10 mouse cellular contexts compared by ENCODE assay signal in the genomic region with DNA sequence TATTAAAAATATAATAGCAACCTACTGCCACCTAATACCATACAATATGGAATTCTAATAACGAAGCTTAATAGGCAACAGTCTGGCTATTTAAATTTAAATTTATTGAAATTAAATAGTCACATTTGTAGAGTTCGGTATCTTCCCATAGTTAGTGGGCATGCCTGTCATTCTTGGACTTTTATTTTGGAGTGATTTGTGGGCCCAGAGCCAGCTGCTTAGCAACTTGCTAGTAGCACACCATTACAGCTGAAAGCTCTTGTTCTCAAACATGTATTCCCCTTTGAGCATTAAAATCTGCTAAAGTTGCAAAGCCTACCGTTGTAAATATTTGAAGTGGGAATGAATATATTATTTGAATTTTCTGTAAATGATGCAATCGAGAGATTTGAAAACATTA.
DNase-seq lines count a peak whose midpoint lies in the region; ATAC-seq and TF ChIP-seq lines count a peak whose summit lies in the region.
"Had no signal": no experiment of that assay in that cellular context is flagged by ENCODE, and none has a peak within 500 bp of the region (broad histone marks: within the 10 kb centered on the region; RNA-seq: fewer than 3 reads in every experiment).

No protein-coding gene starts in this region.

- 69% methylated on average over 4 of the region's 4 CpGs for WGBS in hindbrain, embryonic 11.5 days
- whole genome bisulfite sequencing in hindbrain, embryonic 10.5 days = 73% methylated on average over 4 of the region's 4 CpGs
- WGBS in lung, embryonic 14.5 days = 53% methylated on average over 4 of the region's 4 CpGs

- H3K27me3 ChIP-seq in hindbrain, embryonic 11.5 days (ENCODE audit: control insufficient read depth, insufficient read depth, low read length) = no peaks in the 10 kb centered on the region
- H3K27me3 ChIP-seq in hindbrain, embryonic 10.5 days (ENCODE audit: insufficient read depth, poor library complexity, severe bottlenecking) = no peaks in the 10 kb centered on the region
- no peaks in the 10 kb centered on the region for H3K27me3 ChIP-seq in lung, embryonic 14.5 days (ENCODE audit: insufficient read depth, low read length)
- H3K27me3 ChIP-seq: embryonic facial prominence, embryonic 13.5 days; lung, embryonic 15.5 days had no signal

- H3K36me3 ChIP-seq in hindbrain, embryonic 11.5 days (ENCODE audit: control insufficient read depth, insufficient read depth, low read length) = no peaks in the 10 kb centered on the region
- H3K36me3 ChIP-seq in hindbrain, embryonic 10.5 days = no peaks in the 10 kb centered on the region
- no peaks in the 10 kb centered on the region for H3K36me3 ChIP-seq in lung, embryonic 14.5 days (ENCODE audit: insufficient read depth)
- H3K36me3 ChIP-seq: embryonic facial prominence, embryonic 13.5 days; lung, embryonic 15.5 days had no signal

- no peak overlapping the region for H3K27ac ChIP-seq in hindbrain, embryonic 11.5 days (ENCODE audit: low read depth, low read length)
- no peak overlapping the region for H3K27ac ChIP-seq in hindbrain, embryonic 10.5 days
- no peak overlapping the region for H3K27ac ChIP-seq in lung, embryonic 14.5 days (ENCODE audit: low read depth)
- H3K27ac ChIP-seq: embryonic facial prominence, embryonic 13.5 days; lung, embryonic 15.5 days had no signal

- no peaks in the 10 kb centered on the region for H3K4me1 ChIP-seq in hindbrain, embryonic 11.5 days (replicated peaks; ENCODE audit: control insufficient read depth, insufficient read depth, low read length)
- H3K4me1 ChIP-seq in hindbrain, embryonic 10.5 days (replicated peaks) = no peaks in the 10 kb centered on the region
- no peaks in the 10 kb centered on the region for H3K4me1 ChIP-seq in lung, embryonic 14.5 days (ENCODE audit: insufficient read depth)
- H3K4me1 ChIP-seq: embryonic facial prominence, embryonic 13.5 days; lung, embryonic 15.5 days had no signal

- no peak for ATAC-seq in hindbrain, embryonic 11.5 days (ENCODE audit: low FRiP score)
- ATAC-seq in lung, embryonic 14.5 days (ENCODE audit: insufficient read depth) = no peak
- ATAC-seq in erythroblast, adult 5-6 weeks (replicated peaks; ENCODE audit: low FRiP score, poor library complexity, severe bottlenecking) = no peak
- ATAC-seq: intestine, postnatal 0 days had no signal

- no peak overlapping the region for H3K4me3 ChIP-seq in hindbrain, embryonic 11.5 days (ENCODE audit: low read depth, low read length)
- H3K4me3 ChIP-seq in hindbrain, embryonic 10.5 days = no peak overlapping the region
- no peak overlapping the region for H3K4me3 ChIP-seq in lung, embryonic 14.5 days (ENCODE audit: low read depth, low read length)
- H3K4me3 ChIP-seq: embryonic facial prominence, embryonic 13.5 days; lung, embryonic 15.5 days had no signal

- H3K9me3 ChIP-seq in hindbrain, embryonic 11.5 days (ENCODE audit: control insufficient read depth, low read length) = no peaks in the 10 kb centered on the region
- no peaks in the 10 kb centered on the region for H3K9me3 ChIP-seq in hindbrain, embryonic 10.5 days
- H3K9me3 ChIP-seq in lung, embryonic 14.5 days (ENCODE audit: low read depth, low read length) = no peaks in the 10 kb centered on the region
- H3K9me3 ChIP-seq: embryonic facial prominence, embryonic 13.5 days; lung, embryonic 15.5 days had no signal

- no peak overlapping the region for H3K4me2 ChIP-seq in hindbrain, embryonic 11.5 days (replicated peaks; ENCODE audit: low read depth, low read length)
- no peak overlapping the region for H3K4me2 ChIP-seq in lung, embryonic 14.5 days
- H3K4me2 ChIP-seq: embryonic facial prominence, embryonic 13.5 days; lung, embryonic 15.5 days had no signal

- TF ChIP-seq CTCF in brain, embryonic 14.5 days (IDR thresholded peaks at IDR 0.05; ENCODE audit: borderline replicate concordance, extremely low read depth, insufficient read depth, insufficient read length) = no peak
- TF ChIP-seq CTCF in lung, embryonic 14.5 days (IDR thresholded peaks at IDR 0.05; ENCODE audit: low read depth) = no peak

- TF ChIP-seq POLR2A in brain, embryonic 14.5 days (IDR thresholded peaks at IDR 0.05; ENCODE audit: borderline replicate concordance, extremely low read depth, insufficient read depth, insufficient read length, poor library complexity, severe bottlenecking) = no peak

- H3K9ac ChIP-seq in hindbrain, embryonic 11.5 days (ENCODE audit: low read depth, low read length) = no peak overlapping the region
- H3K9ac ChIP-seq in lung, embryonic 14.5 days = no peak overlapping the region
- H3K9ac ChIP-seq: embryonic facial prominence, embryonic 13.5 days; lung, embryonic 15.5 days had no signal

- DNase-seq in hindbrain, embryonic 11.5 days (ENCODE audit: low spot score) = peak; percentile 10
- DNase-seq in hindbrain, embryonic 10.5 days (ENCODE audit: low spot score) = no peak
- peak; percentile 46 for DNase-seq in NIH3T3 (ENCODE audit: low read depth)
- peak; percentile 87 for DNase-seq in brain, embryonic 14.5 days (ENCODE audit: low read depth)
- DNase-seq in lung, embryonic 14.5 days = peak; percentile 81
- no peak for DNase-seq in spleen, postnatal 14 days (ENCODE audit: low spot score in 2 of 2)

Comparison
In these comparisons a context has a peak if more than half of its experiments do, and no peak if none do; other contexts are left out.
1. DNase-seq: peak in hindbrain, embryonic 11.5 days (single experiment), NIH3T3 (single experiment), brain, embryonic 14.5 days (single experiment) and lung, embryonic 14.5 days (single experiment); none in hindbrain, embryonic 10.5 days (single experiment) and spleen, postnatal 14 days (0 of 2).